Mouse (Mus musculus) heart, postnatal 0 days (tissue): ENCODE data around the gene Pard3. TPM values are rescaled to one million over a fixed set of nuclear protein-coding genes. Genes with fewer than 3 reads are reported as not detected.

ENCODE experiments used
- ATAC-seq: fragments of 200-750 bp; cut with Nextera tagmentation; 2 replicates; pipeline ENCODE4 v1.8.0; 2017; ENCODE audit warnings: low read depth, moderate number of reproducible peaks, moderate library complexity; ENCODE audit not compliant: insufficient read depth
- DNase-seq: peaks from one replicate; pipeline ENCODE4 v3.0.0-alpha.2; 2016; ENCODE audit warnings: low spot score
- H3K27ac ChIP-seq: fragments of 300-500 bp; sonication (generic); 2 replicates; pipeline ENCODE4 v1.5.1; 2014; ENCODE audit warnings: low read depth, mild to moderate bottlenecking
- H3K27me3 ChIP-seq: fragments of 300-500 bp; sonication (generic); 2 replicates; pipeline ENCODE4 v1.6.1; 2014; ENCODE audit warnings: low read length, mixed read lengths; ENCODE audit not compliant: control insufficient read depth, insufficient read depth
- H3K36me3 ChIP-seq: fragments of 300-500 bp; sonication (generic); replicated peaks from 2 replicates; pipeline ENCODE4 v1.6.1; 2014; ENCODE audit warnings: low read length, mixed read lengths; ENCODE audit not compliant: control insufficient read depth, insufficient read depth
- H3K4me1 ChIP-seq: fragments of 300-500 bp; sonication (generic); 2 replicates; pipeline ENCODE4 v1.6.1; 2014; ENCODE audit warnings: antibody characterized with exemption; ENCODE audit not compliant: control insufficient read depth, insufficient read depth
- H3K4me2 ChIP-seq: fragments of 300-500 bp; sonication (generic); 2 replicates; pipeline ENCODE4 v1.6.1; 2014; ENCODE audit warnings: low read depth, mild to moderate bottlenecking, low read length, moderate library complexity
- H3K4me3 ChIP-seq: fragments of 300-500 bp; sonication (generic); 2 replicates; pipeline ENCODE4 v1.5.1; 2014; ENCODE audit warnings: low read depth, low read length
- H3K9ac ChIP-seq: fragments of 300-500 bp; sonication (generic); replicated peaks from 2 replicates; pipeline ENCODE4 v1.6.1; 2014; ENCODE audit warnings: low read depth, low read length, mixed read lengths
- H3K9me3 ChIP-seq: fragments of 300-500 bp; sonication (generic); replicated peaks from 2 replicates; pipeline ENCODE4 v1.6.1; 2016; ENCODE audit warnings: low read length; ENCODE audit not compliant: control insufficient read depth
- CTCF ChIP-seq: IDR thresholded peaks from 2 replicates; pipeline ENCODE4 v1.5.1; 2016; ENCODE audit warnings: antibody characterized with exemption, control low read depth, low read depth
- EP300 ChIP-seq: IDR thresholded peaks from 2 replicates; pipeline ENCODE4 v1.6.1; 2016; ENCODE audit warnings: antibody characterized with exemption, low read depth
- WGBS: fragments of 180-500 bp; shearing (Covaris S2); extraction: QIAGEN DNeasy Blood & Tissue Kit; methylation state at CpG from one replicate; pipeline ENCODE4 v1.1.7; 2014; 5-methylcytosine and 5-hydroxymethylcytosine counted together
- polyA plus RNA-seq: library from polyadenylated mRNA; unstranded; fragments of >200 nt; fragmentation: Nextera tagmentation; extraction: Ambion mirVana; gene quantifications from 2 replicates; pipeline ENCODE4 v1.2.1, GENCODE M21; 2015
- total RNA-seq: library from RNA; depleted of rRNA; stranded (reverse); fragments of >200 nt; gene quantifications from 2 replicates; pipeline ENCODE4 v1.2.3, GENCODE M21; 2014; ENCODE audit warnings: low replicate concordance

The Pard3 gene
- total and polyA plus RNA-seq, 2 experiments from 2014 or later, result 9.2 to 13.8 TPM

DNA sequence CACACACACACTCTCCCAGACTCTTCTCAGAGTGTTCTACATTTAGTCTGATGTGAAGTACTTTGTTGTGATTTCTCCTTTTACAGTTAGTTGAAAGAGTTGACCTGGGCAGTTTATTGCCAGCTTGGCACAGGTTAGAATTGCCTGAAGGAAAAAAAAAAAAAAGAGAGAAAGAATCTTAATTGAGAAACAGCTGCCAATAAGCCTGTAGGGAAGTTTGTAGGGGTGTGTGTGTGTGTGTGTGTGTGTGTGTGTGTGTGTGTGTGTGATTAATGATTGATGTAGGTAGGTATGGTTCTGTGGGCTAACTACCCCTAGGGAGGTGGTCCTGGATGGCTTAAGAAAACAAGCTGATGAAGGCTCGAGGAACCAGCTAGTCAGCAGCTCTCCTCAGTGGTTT, 252.1 kb downstream of the Pard3 start:
- no peaks in the 10 kb centered on the region for H3K27me3 ChIP-seq
- no peak overlapping the region for H3K9ac ChIP-seq
- no peaks in the 10 kb centered on the region for H3K9me3 ChIP-seq
- H3K36me3 ChIP-seq, result no peaks in the 10 kb centered on the region
- ATAC-seq (no peak), DNase-seq (no peak)
- H3K4me2 ChIP-seq, result no peak overlapping the region
- no peak overlapping the region for H3K4me3 ChIP-seq
- 37% methylated on average over 1 of the region's 1 CpGs for WGBS
- H3K27ac ChIP-seq, result no peak overlapping the region
- no peak for TF ChIP-seq EP300
- no peak for TF ChIP-seq CTCF
- H3K4me1 ChIP-seq, result peaks cover 17% of the 10 kb centered on the region

DNA sequence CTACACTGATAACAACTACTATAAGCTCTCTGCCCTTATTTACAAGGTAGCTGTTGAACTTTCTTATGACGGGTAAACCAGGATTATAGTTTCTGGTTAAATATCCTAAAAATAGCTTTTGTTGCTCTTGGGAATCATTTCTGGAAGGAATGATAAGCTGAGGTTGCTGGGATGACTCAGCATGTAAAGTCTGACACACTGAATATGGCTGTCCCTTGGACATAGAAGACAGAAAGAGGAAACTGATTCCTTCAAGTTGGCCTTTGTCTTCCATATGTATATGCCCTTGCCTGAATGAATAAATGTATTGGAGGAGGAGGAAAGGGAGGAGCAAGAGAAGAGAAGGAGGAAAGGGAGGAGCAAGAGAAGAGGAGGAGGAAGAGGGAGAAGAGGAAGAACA, 254.2 kb downstream of the Pard3 start:
- TF ChIP-seq EP300 (no peak), CTCF (no peak)
- WGBS, result 12% methylated on average over 1 of the region's 1 CpGs
- no peaks in the 10 kb centered on the region for H3K9me3 ChIP-seq
- no peak overlapping the region for H3K4me2 ChIP-seq
- H3K27ac ChIP-seq, result no peak overlapping the region
- H3K4me3 ChIP-seq, result no peak overlapping the region
- H3K36me3 ChIP-seq, result no peaks in the 10 kb centered on the region
- ATAC-seq (no peak), DNase-seq (no peak)
- H3K9ac ChIP-seq, result no peak overlapping the region
- peaks cover 17% of the 10 kb centered on the region for H3K4me1 ChIP-seq
- H3K27me3 ChIP-seq, result no peaks in the 10 kb centered on the region

DNA sequence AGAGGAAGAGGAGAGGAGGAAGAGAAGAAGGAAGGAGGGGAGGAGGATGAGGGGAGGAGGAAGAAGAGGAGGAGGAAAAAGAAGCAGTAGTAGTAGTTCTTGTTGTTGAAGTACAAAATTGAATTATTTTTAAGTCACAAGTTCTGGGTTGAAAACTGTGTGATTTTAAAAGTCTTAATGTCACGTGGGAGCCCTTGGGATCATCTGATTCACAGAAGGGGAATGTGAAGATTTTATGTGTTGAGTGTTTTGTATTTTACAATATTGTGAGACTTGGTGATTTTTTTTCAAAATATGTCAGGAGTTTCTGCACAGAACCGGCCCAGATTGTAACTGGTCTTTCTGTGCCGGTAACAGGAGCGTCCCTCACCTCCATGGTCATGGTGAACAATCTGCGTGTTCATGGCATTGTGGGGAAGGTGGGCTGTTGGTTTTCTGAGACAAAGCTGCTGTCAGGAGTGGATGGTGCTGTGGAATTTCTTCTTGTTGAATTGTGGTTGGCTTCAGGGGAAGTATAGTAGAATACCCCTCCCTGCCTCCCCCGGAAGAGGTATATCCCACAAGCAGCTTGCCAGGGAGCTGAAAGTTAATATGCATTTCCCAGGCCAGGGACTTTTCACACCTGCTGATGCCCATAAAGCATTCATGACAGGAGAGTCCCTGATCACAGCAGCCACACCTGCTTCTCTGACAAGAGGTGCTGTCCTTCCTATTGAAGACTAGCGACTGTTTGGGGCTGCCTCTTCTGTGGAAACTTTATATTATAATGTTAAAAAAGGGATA, 254.9 kb downstream of the Pard3 start:
- WGBS, result 78% methylated on average over 7 of the region's 7 CpGs
- H3K9me3 ChIP-seq, result no peaks in the 10 kb centered on the region
- H3K27me3 ChIP-seq, result no peaks in the 10 kb centered on the region
- peaks cover 15% of the 10 kb centered on the region for H3K4me1 ChIP-seq
- H3K4me3 ChIP-seq, result no peak overlapping the region
- no peak overlapping the region for H3K27ac ChIP-seq
- H3K4me2 ChIP-seq, result no peak overlapping the region
- no peak for DNase-seq
- no peak overlapping the region for H3K9ac ChIP-seq
- TF ChIP-seq CTCF (no peak), EP300 (no peak)
- ATAC-seq, result no peak
- no peaks in the 10 kb centered on the region for H3K36me3 ChIP-seq

GRCm38 (mm10) chr8:127320930-127321329, 257.2 kb downstream of the Pard3 start:
- ATAC-seq, result no peak
- H3K27me3 ChIP-seq, result no peaks in the 10 kb centered on the region
- H3K4me3 ChIP-seq, result no peak overlapping the region
- no peak overlapping the region for H3K27ac ChIP-seq
- DNase-seq, result no peak
- H3K9me3 ChIP-seq, result no peaks in the 10 kb centered on the region
- 85% methylated on average over 5 of the region's 5 CpGs for WGBS
- no peak overlapping the region for H3K4me2 ChIP-seq
- H3K36me3 ChIP-seq, result no peaks in the 10 kb centered on the region
- H3K4me1 ChIP-seq, result peaks cover 14% of the 10 kb centered on the region
- no peak overlapping the region for H3K9ac ChIP-seq
- no peak for TF ChIP-seq CTCF
- no peak for TF ChIP-seq EP300

GRCm38 (mm10) chr8:127323583-127324360, 260.1 kb downstream of the Pard3 start:
- Histone ChIP-seq H3K27me3 (no peaks in the 10 kb centered on the region), H3K36me3 (no peaks in the 10 kb centered on the region), H3K4me2 (no peak overlapping the region), H3K4me1 (no peaks in the 10 kb centered on the region), H3K27ac (no peak overlapping the region), H3K9me3 (no peaks in the 10 kb centered on the region), H3K9ac (no peak overlapping the region), H3K4me3 (no peak overlapping the region)
- ATAC-seq (no peak), DNase-seq (no peak)
- 92% methylated on average over 10 of the region's 10 CpGs for WGBS
- no peak for TF ChIP-seq CTCF
- no peak for TF ChIP-seq EP300
